Mouse (Mus musculus) stomach, embryonic 15.5 days (tissue): ENCODE data around the gene Gm42742. TPM values are rescaled to one million over a fixed set of nuclear protein-coding genes. Genes with fewer than 3 reads are reported as not detected.

Experiments used
- ATAC-seq: fragments of 200-750 bp; cut with Nextera tagmentation; 2 replicates; pipeline ENCODE4 v1.8.0; 2017; ENCODE audit warnings: low read depth, moderate number of reproducible peaks, moderate TSS enrichment; ENCODE audit not compliant: insufficient read depth, low FRiP score
- H3K27ac ChIP-seq: fragments of 300-500 bp; sonication (generic); 2 replicates; pipeline ENCODE4 v1.5.1; 2015; ENCODE audit warnings: mild to moderate bottlenecking, inconsistent platforms
- H3K27me3 ChIP-seq: fragments of 300-500 bp; sonication (generic); replicated peaks from 2 replicates; pipeline ENCODE4 v1.6.1; 2015; ENCODE audit warnings: inconsistent platforms
- H3K36me3 ChIP-seq: fragments of 300-500 bp; sonication (generic); 2 replicates; pipeline ENCODE4 v1.6.1; 2015; ENCODE audit warnings: inconsistent platforms
- H3K4me1 ChIP-seq: fragments of 300-500 bp; sonication (generic); 2 replicates; pipeline ENCODE4 v1.6.1; 2015; ENCODE audit warnings: inconsistent platforms
- H3K4me2 ChIP-seq: fragments of 300-500 bp; sonication (generic); 2 replicates; pipeline ENCODE4 v1.6.1; 2015; ENCODE audit warnings: mild to moderate bottlenecking, inconsistent platforms
- H3K4me3 ChIP-seq: fragments of 300-500 bp; sonication (generic); replicated peaks from 2 replicates; pipeline ENCODE4 v1.5.1; 2015; ENCODE audit warnings: inconsistent platforms
- H3K9ac ChIP-seq: fragments of 300-500 bp; sonication (generic); 2 replicates; pipeline ENCODE4 v1.6.1; 2015; ENCODE audit warnings: inconsistent platforms
- H3K9me3 ChIP-seq: fragments of 300-500 bp; sonication (generic); 2 replicates; pipeline ENCODE4 v1.6.1; 2016; ENCODE audit warnings: inconsistent platforms
- WGBS: fragments of 180-500 bp; shearing (Covaris S2); methylation state at CpG from one replicate; pipeline ENCODE4 v1.1.7; 2015; 5-methylcytosine and 5-hydroxymethylcytosine counted together
- polyA plus RNA-seq: library from polyadenylated mRNA; unstranded; fragments of >200 nt; fragmentation: Nextera tagmentation; extraction: Ambion mirVana; gene quantifications from 2 replicates; pipeline ENCODE4 v1.2.1, GENCODE M21; 2015

Gm42742 gene
- polyA plus RNA-seq, 1 experiment from 2014 or later, result 25.0 TPM

- ATAC-seq, result no peak
- H3K36me3 ChIP-seq, result peaks cover 25% of the 10 kb centered on the region
Observed at GRCm38 (mm10) chr7:127025556-127026160, 4.8 kb upstream of the Gm42742 start.

GRCm38 (mm10) chr7:127024755-127025555 lies 4.1 kb upstream of the Gm42742 start:
- Histone ChIP-seq H3K36me3 (peaks cover 19% of the 10 kb centered on the region), H3K9ac (peak overlapping the region; percentile 97), H3K27ac (peak overlapping the region; percentile 98), H3K9me3 (no peaks in the 10 kb centered on the region), H3K4me2 (peak overlapping the region; percentile 87), H3K27me3 (no peaks in the 10 kb centered on the region), H3K4me1 (peaks cover 54% of the 10 kb centered on the region), H3K4me3 (peak overlapping the region; percentile 91)
- peak; percentile 16 for ATAC-seq
- under 1% methylated on average over 30 of the region's 30 CpGs for WGBS

More at GRCm38 (mm10) chr7:127025556-127026160, 4.8 kb upstream of the Gm42742 start:
- Histone ChIP-seq H3K27me3 (no peaks in the 10 kb centered on the region), H3K4me3 (peak overlapping the region; percentile 91), H3K4me2 (peak overlapping the region; percentile 87), H3K4me1 (peaks cover 50% of the 10 kb centered on the region), H3K9me3 (no peaks in the 10 kb centered on the region), H3K27ac (peak overlapping the region; percentile 98), H3K9ac (peak overlapping the region; percentile 97)
- WGBS, result under 1% methylated on average over 63 of the region's 65 CpGs

DNA sequence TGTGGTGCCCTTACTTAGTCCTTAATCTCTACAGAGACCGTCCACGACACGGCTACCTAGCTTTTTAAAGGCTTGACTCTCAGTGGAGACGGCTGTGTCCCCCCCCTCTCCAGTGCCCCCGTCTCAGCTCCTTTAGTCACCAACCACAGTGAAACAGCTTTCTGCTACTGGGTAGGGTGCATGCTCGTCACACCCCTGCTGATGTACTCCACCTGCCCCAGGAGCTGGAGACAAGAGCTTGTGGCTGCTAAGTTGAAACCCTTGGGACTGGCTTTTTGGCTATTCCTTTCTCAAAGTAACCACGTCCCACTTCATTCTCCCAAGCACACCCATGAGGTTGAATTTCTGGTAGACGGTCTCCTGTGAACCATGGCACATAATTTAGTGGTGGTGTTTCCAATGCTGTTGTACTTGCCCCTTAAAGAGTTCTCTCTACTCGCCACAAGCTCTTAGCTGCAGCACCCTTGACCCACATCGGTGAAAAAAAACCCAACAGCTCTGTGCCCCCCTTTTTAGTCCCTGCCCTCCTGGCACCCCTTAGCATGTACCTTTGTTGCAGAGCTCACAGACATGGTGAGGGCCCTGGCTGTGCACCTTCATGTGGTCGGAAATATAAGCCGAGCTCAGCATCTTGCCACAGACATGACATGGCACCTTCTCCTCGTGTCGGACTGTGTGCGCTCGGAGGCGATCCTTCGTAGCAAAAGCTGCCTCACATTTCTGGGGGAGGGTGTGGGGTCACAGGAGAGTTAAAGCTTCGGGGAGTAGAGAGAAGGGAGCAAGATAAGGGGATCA lies 3.2 kb upstream of the Gm42742 start:
- WGBS, result 18% methylated on average over 19 of the region's 19 CpGs
- Histone ChIP-seq H3K27me3 (no peaks in the 10 kb centered on the region), H3K4me1 (peaks cover 62% of the 10 kb centered on the region), H3K9me3 (no peaks in the 10 kb centered on the region), H3K27ac (peak overlapping the region; percentile 98), H3K36me3 (peaks cover 17% of the 10 kb centered on the region), H3K9ac (peak overlapping the region; percentile 97), H3K4me3 (peak overlapping the region; percentile 91), H3K4me2 (peak overlapping the region; percentile 87)
- ATAC-seq, result no peak

- 67% methylated on average over 13 of the region's 13 CpGs for WGBS
- Histone ChIP-seq H3K4me2 (peak overlapping the region; percentile 87), H3K27ac (no peak overlapping the region), H3K4me1 (peaks cover 70% of the 10 kb centered on the region), H3K4me3 (peak overlapping the region; percentile 91; the same call in 1 of the 2 replicates), H3K36me3 (peaks cover 16% of the 10 kb centered on the region), H3K9ac (no peak overlapping the region), H3K9me3 (no peaks in the 10 kb centered on the region), H3K27me3 (no peaks in the 10 kb centered on the region)
- no peak for ATAC-seq
Observed at GRCm38 (mm10) chr7:127023272-127023691, 2.4 kb upstream of the Gm42742 start.

- no peak overlapping the region for H3K27ac ChIP-seq
- no peaks in the 10 kb centered on the region for H3K9me3 ChIP-seq
- H3K4me1 ChIP-seq, result peaks cover 68% of the 10 kb centered on the region
- no peaks in the 10 kb centered on the region for H3K27me3 ChIP-seq
- WGBS, result 74% methylated on average over 7 of the region's 7 CpGs
- peak overlapping the region; percentile 87 for H3K4me2 ChIP-seq
- no peak overlapping the region for H3K4me3 ChIP-seq
- no peak for ATAC-seq
- peaks cover 16% of the 10 kb centered on the region for H3K36me3 ChIP-seq
- H3K9ac ChIP-seq, result no peak overlapping the region
Observed at GRCm38 (mm10) chr7:127022528-127023271, 1.8 kb upstream of the Gm42742 start.

DNA sequence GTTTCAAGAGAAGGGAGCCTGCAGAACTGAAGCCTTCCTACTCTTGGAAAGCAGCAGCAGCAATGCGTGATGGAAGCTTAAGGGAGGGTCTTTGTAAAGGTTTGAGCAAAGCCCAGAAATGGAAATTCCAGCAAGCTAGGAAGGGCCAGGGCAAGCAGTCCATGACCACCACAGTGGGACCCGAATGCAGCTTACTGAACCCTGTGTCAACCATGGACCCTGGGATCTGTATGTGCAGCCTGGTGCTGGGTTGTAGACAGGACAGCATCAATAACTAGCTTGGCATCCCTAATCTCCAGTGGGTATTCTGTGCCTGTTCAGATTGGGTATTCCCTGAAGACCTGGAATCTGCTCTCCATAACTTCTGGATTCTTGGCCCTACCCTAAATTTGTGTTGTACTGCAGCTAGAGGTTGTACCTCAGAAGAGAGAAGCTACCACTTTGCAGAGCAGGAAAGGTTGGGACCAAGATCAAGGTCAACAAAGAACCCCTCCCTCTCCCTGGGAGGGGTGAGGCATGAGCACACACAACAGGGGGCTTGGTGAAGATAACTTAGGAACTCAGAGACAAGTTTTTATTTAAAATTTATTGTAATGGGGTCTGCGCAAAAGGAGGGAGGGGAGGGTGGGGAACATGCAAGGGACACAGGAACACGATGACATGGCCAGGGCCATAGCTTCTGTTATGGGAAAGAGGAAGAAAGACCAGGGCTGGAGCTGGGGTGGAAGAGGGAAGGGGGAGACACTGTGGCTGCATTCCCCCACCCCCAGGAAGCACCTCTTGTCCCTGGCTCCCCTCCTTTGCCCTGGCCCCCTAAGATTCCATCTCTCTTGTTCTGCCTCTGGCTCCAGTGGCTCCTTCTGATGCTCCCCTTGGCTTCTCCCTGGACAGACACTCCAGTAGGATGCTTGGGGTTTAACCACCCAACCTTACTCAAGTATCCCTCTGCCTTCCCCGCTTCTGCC lies 948 bp upstream of the Gm42742 start:
- H3K4me1 ChIP-seq, result peaks cover 67% of the 10 kb centered on the region
- WGBS, result 46% methylated on average over 5 of the region's 5 CpGs
- peak overlapping the region; percentile 86 for H3K27ac ChIP-seq
- H3K9me3 ChIP-seq, result no peaks in the 10 kb centered on the region
- H3K4me2 ChIP-seq, result peak overlapping the region; percentile 85
- peak overlapping the region; percentile 54 for H3K4me3 ChIP-seq
- H3K9ac ChIP-seq, result peak overlapping the region; percentile 35; the same call in 1 of the 2 replicates
- no peak for ATAC-seq
- H3K27me3 ChIP-seq, result no peaks in the 10 kb centered on the region
- peaks cover 16% of the 10 kb centered on the region for H3K36me3 ChIP-seq

- WGBS, result 26% methylated on average over 5 of the region's 5 CpGs
Observed at GRCm38 (mm10) chr7:127020491-127020890, 406 bp downstream of the Gm42742 start.

GRCm38 (mm10) chr7:127020031-127020430 lies 866 bp downstream of the Gm42742 start:
- H3K36me3 ChIP-seq, result peaks cover 21% of the 10 kb centered on the region
- H3K4me1 ChIP-seq, result peaks cover 76% of the 10 kb centered on the region
- peak overlapping the region; percentile 86; the same call in 1 of the 2 replicates for H3K27ac ChIP-seq
- H3K9me3 ChIP-seq, result no peaks in the 10 kb centered on the region
- H3K4me3 ChIP-seq, result peak overlapping the region; percentile 54
- H3K4me2 ChIP-seq, result peak overlapping the region; percentile 85
- ATAC-seq, result no peak
- H3K9ac ChIP-seq, result no peak overlapping the region; the same call in 1 of the 2 replicates
- 48% methylated on average over 3 of the region's 3 CpGs for WGBS
- H3K27me3 ChIP-seq, result no peaks in the 10 kb centered on the region

More at GRCm38 (mm10) chr7:127020491-127020890, 406 bp downstream of the Gm42742 start:
- peak overlapping the region; percentile 86 for H3K27ac ChIP-seq
- peak overlapping the region; percentile 85 for H3K4me2 ChIP-seq
- peak overlapping the region; percentile 42; the same call in 1 of the 2 replicates for H3K9ac ChIP-seq
- H3K4me3 ChIP-seq, result peak overlapping the region; percentile 54
- no peak for ATAC-seq
- no peaks in the 10 kb centered on the region for H3K9me3 ChIP-seq
- H3K27me3 ChIP-seq, result no peaks in the 10 kb centered on the region
- H3K36me3 ChIP-seq, result peaks cover 19% of the 10 kb centered on the region
- peaks cover 74% of the 10 kb centered on the region for H3K4me1 ChIP-seq

- Histone ChIP-seq H3K4me3 (peak overlapping the region; percentile 54), H3K4me2 (peak overlapping the region; percentile 85), H3K9me3 (no peaks in the 10 kb centered on the region), H3K27me3 (no peaks in the 10 kb centered on the region), H3K27ac (peak overlapping the region; percentile 86; the same call in 1 of the 2 replicates), H3K36me3 (peaks cover 21% of the 10 kb centered on the region), H3K9ac (no peak overlapping the region; the same call in 1 of the 2 replicates), H3K4me1 (peaks cover 75% of the 10 kb centered on the region)
- no peak for ATAC-seq
- WGBS, result 70% methylated on average over 14 of the region's 14 CpGs
Observed at GRCm38 (mm10) chr7:127019306-127019960, 1.5 kb downstream of the Gm42742 start.
